Mouse (Mus musculus): ENCODE data around the gene Rps5. TPM values are rescaled to one million over a fixed set of nuclear protein-coding genes. Genes with fewer than 3 reads are reported as not detected.
"Not testable (repeated sequence)": the region's sequence is repeated elsewhere in the genome, so short reads cannot be mapped to it uniquely, and the experiment has no call there.

Rps5 gene
- polyA plus RNA-seq, 1 experiment from 2014 or later: 950 TPM

- H3K27me3 ChIP-seq (ENCODE audit: control insufficient read depth, insufficient read depth, low read depth, low read length): no peaks in the 10 kb centered on the region
- no peak for ATAC-seq (ENCODE audit: low read depth)
- H3K9me3 ChIP-seq (ENCODE audit: control insufficient read depth, low read length): no peaks in the 10 kb centered on the region
- peak overlapping the region; percentile 100 for H3K4me3 ChIP-seq (ENCODE audit: low read length)
- H3K27ac ChIP-seq (ENCODE audit: low read length): no peak overlapping the region
- H3K4me2 ChIP-seq (ENCODE audit: low read depth, low read length): peak overlapping the region; percentile 93
- peak overlapping the region; percentile 96 for H3K9ac ChIP-seq (ENCODE audit: low read length)
- peaks cover 36% of the 10 kb centered on the region for H3K36me3 ChIP-seq (ENCODE audit: control insufficient read depth, insufficient read depth, low read length)
- WGBS: 2% methylated on average over 8 of the region's 8 CpGs
- peaks cover 20% of the 10 kb centered on the region for H3K4me1 ChIP-seq (replicated peaks; ENCODE audit: control insufficient read depth, insufficient read depth, low read length)
Measured at GRCm38 (mm10) chr7:12922729-12923128, 639 bp downstream of the Rps5 start.

GRCm38 (mm10) chr7:12926316-12926715 lies 4.2 kb downstream of the Rps5 start:
- no peak overlapping the region for H3K9ac ChIP-seq (ENCODE audit: low read length)
- no peak overlapping the region for H3K4me3 ChIP-seq (ENCODE audit: low read length)
- H3K36me3 ChIP-seq (ENCODE audit: control insufficient read depth, insufficient read depth, low read length): peaks cover 36% of the 10 kb centered on the region
- no peak overlapping the region for H3K27ac ChIP-seq (ENCODE audit: low read length)
- peaks cover 24% of the 10 kb centered on the region for H3K4me1 ChIP-seq (replicated peaks; ENCODE audit: control insufficient read depth, insufficient read depth, low read length)
- no peak for ATAC-seq (ENCODE audit: low read depth)
- H3K27me3 ChIP-seq (ENCODE audit: control insufficient read depth, insufficient read depth, low read depth, low read length): no peaks in the 10 kb centered on the region
- 74% methylated on average over 7 of the region's 7 CpGs for WGBS
- no peaks in the 10 kb centered on the region for H3K9me3 ChIP-seq (ENCODE audit: control insufficient read depth, low read length)
- H3K4me2 ChIP-seq (ENCODE audit: low read depth, low read length): no peak overlapping the region

- 19% methylated on average over 8 of the region's 8 CpGs for WGBS
- peak within 1 kb of the TSS; percentile 66 for H3K9ac ChIP-seq (ENCODE audit: low read length)
- H3K4me1 ChIP-seq (replicated peaks; ENCODE audit: control insufficient read depth, insufficient read depth, low read length): peaks cover 24% of the 10 kb centered on the region
- H3K27ac ChIP-seq (ENCODE audit: low read length): no peak within 1 kb of the TSS
- H3K9me3 ChIP-seq (ENCODE audit: control insufficient read depth, low read length): no peaks in the 10 kb centered on the region
- peak within 1 kb of the TSS; percentile 43 for H3K4me3 ChIP-seq (ENCODE audit: low read length)
- H3K36me3 ChIP-seq (ENCODE audit: control insufficient read depth, insufficient read depth, low read length): peaks cover 36% of the 10 kb centered on the region
- peak; percentile 59 for ATAC-seq (ENCODE audit: low read depth)
- no peaks in the 10 kb centered on the region for H3K27me3 ChIP-seq (ENCODE audit: control insufficient read depth, insufficient read depth, low read depth, low read length)
- peak within 1 kb of the TSS; percentile 71 for H3K4me2 ChIP-seq (ENCODE audit: low read depth, low read length)
Measured at GRCm38 (mm10) chr7:12927191-12927680, 5.1 kb downstream of the Rps5 start, which contains the start of gene Rnf225. Gene Rnf225 (plus strand): TSS chr7:12927416.

- H3K4me3 ChIP-seq (ENCODE audit: low read length): peak overlapping the region; percentile 43
- no peak overlapping the region for H3K27ac ChIP-seq (ENCODE audit: low read length)
Measured at GRCm38 (mm10) chr7:12927693-12928589, 5.9 kb downstream of the Rps5 start.

GRCm38 (mm10) chr7:12933615-12934140 lies 11.6 kb downstream of the Rps5 start:
- Histone ChIP-seq H3K27me3 (ENCODE audit: control insufficient read depth, insufficient read depth, low read depth, low read length) (no peaks in the 10 kb centered on the region), H3K4me2 (ENCODE audit: low read depth, low read length) (no peak overlapping the region), H3K4me3 (ENCODE audit: low read length) (no peak overlapping the region), H3K27ac (ENCODE audit: low read length) (no peak overlapping the region), H3K36me3 (ENCODE audit: control insufficient read depth, insufficient read depth, low read length) (no peaks in the 10 kb centered on the region), H3K4me1 (replicated peaks; ENCODE audit: control insufficient read depth, insufficient read depth, low read length) (no peaks in the 10 kb centered on the region), H3K9ac (ENCODE audit: low read length) (no peak overlapping the region), H3K9me3 (ENCODE audit: control insufficient read depth, low read length) (no peaks in the 10 kb centered on the region)
- WGBS: 77% methylated on average over 4 of the region's 4 CpGs
- no peak for ATAC-seq (ENCODE audit: low read depth)

More at GRCm38 (mm10) chr7:12927693-12928589, 5.9 kb downstream of the Rps5 start:
- H3K4me2 ChIP-seq (ENCODE audit: low read depth, low read length): peak overlapping the region; percentile 71
- peak; percentile 61 for ATAC-seq (ENCODE audit: low read depth)
- 4% methylated on average over 65 of the region's 65 CpGs for WGBS
- H3K9ac ChIP-seq (ENCODE audit: low read length): peak overlapping the region; percentile 66
- peaks cover 21% of the 10 kb centered on the region for H3K4me1 ChIP-seq (replicated peaks; ENCODE audit: control insufficient read depth, insufficient read depth, low read length)
- H3K9me3 ChIP-seq (ENCODE audit: control insufficient read depth, low read length): no peaks in the 10 kb centered on the region
- no peaks in the 10 kb centered on the region for H3K27me3 ChIP-seq (ENCODE audit: control insufficient read depth, insufficient read depth, low read depth, low read length)
- peaks cover 36% of the 10 kb centered on the region for H3K36me3 ChIP-seq (ENCODE audit: control insufficient read depth, insufficient read depth, low read length)

GRCm38 (mm10) chr7:12934808-12935207 lies 12.7 kb downstream of the Rps5 start:
- H3K27me3 ChIP-seq (ENCODE audit: control insufficient read depth, insufficient read depth, low read depth, low read length): no peaks in the 10 kb centered on the region
- no peak for ATAC-seq (ENCODE audit: low read depth)
- 56% methylated on average over 3 of the region's 3 CpGs for WGBS

GRCm38 (mm10) chr7:12937254-12937803 lies 15.2 kb downstream of the Rps5 start:
- not testable (repeated sequence) for H3K36me3 ChIP-seq (ENCODE audit: control insufficient read depth, insufficient read depth, low read length); H3K9ac ChIP-seq (ENCODE audit: low read length)
- 90% methylated on average over 4 of the region's 4 CpGs for WGBS

More at GRCm38 (mm10) chr7:12934808-12935207, 12.7 kb downstream of the Rps5 start:
- Histone ChIP-seq H3K4me1 (replicated peaks; ENCODE audit: control insufficient read depth, insufficient read depth, low read length) (no peaks in the 10 kb centered on the region), H3K4me3 (ENCODE audit: low read length) (no peak overlapping the region), H3K36me3 (ENCODE audit: control insufficient read depth, insufficient read depth, low read length) (no peaks in the 10 kb centered on the region), H3K4me2 (ENCODE audit: low read depth, low read length) (no peak overlapping the region), H3K27ac (ENCODE audit: low read length) (no peak overlapping the region), H3K9me3 (ENCODE audit: control insufficient read depth, low read length) (no peaks in the 10 kb centered on the region), H3K9ac (ENCODE audit: low read length) (no peak overlapping the region)

GRCm38 (mm10) chr7:12940599-12940998 lies 18.5 kb downstream of the Rps5 start:
- no peak for ATAC-seq (ENCODE audit: low read depth)
- no peaks in the 10 kb centered on the region for H3K36me3 ChIP-seq (ENCODE audit: control insufficient read depth, insufficient read depth, low read length)
- no peaks in the 10 kb centered on the region for H3K27me3 ChIP-seq (ENCODE audit: control insufficient read depth, insufficient read depth, low read depth, low read length)
- no peak overlapping the region for H3K4me2 ChIP-seq (ENCODE audit: low read depth, low read length)
- 82% methylated on average over 4 of the region's 4 CpGs for WGBS
- no peak overlapping the region for H3K27ac ChIP-seq (ENCODE audit: low read length)
- H3K4me3 ChIP-seq (ENCODE audit: low read length): no peak overlapping the region
- H3K4me1 ChIP-seq (replicated peaks; ENCODE audit: control insufficient read depth, insufficient read depth, low read length): no peaks in the 10 kb centered on the region
- H3K9ac ChIP-seq (ENCODE audit: low read length): no peak overlapping the region
- no peaks in the 10 kb centered on the region for H3K9me3 ChIP-seq (ENCODE audit: control insufficient read depth, low read length)

More at GRCm38 (mm10) chr7:12937254-12937803, 15.2 kb downstream of the Rps5 start:
- not testable (repeated sequence) for H3K4me3 ChIP-seq (ENCODE audit: low read length); H3K4me2 ChIP-seq (ENCODE audit: low read depth, low read length); H3K9me3 ChIP-seq (ENCODE audit: control insufficient read depth, low read length); ATAC-seq (ENCODE audit: low read depth); H3K27me3 ChIP-seq (ENCODE audit: control insufficient read depth, insufficient read depth, low read depth, low read length); H3K27ac ChIP-seq (ENCODE audit: low read length); H3K4me1 ChIP-seq (replicated peaks; ENCODE audit: control insufficient read depth, insufficient read depth, low read length)

- Histone ChIP-seq H3K4me1 (replicated peaks; ENCODE audit: control insufficient read depth, insufficient read depth, low read length) (no peaks in the 10 kb centered on the region), H3K9me3 (ENCODE audit: control insufficient read depth, low read length) (no peaks in the 10 kb centered on the region), H3K27me3 (ENCODE audit: control insufficient read depth, insufficient read depth, low read depth, low read length) (no peaks in the 10 kb centered on the region), H3K4me2 (ENCODE audit: low read depth, low read length) (no peak overlapping the region), H3K4me3 (ENCODE audit: low read length) (no peak overlapping the region), H3K36me3 (ENCODE audit: control insufficient read depth, insufficient read depth, low read length) (no peaks in the 10 kb centered on the region), H3K9ac (ENCODE audit: low read length) (no peak overlapping the region), H3K27ac (ENCODE audit: low read length) (no peak overlapping the region)
- no peak for ATAC-seq (ENCODE audit: low read depth)
Measured at GRCm38 (mm10) chr7:12943488-12943887, 21.4 kb downstream of the Rps5 start.

All from lung, embryonic 16.5 days (tissue).